ENCODE assay signal across 14 mouse cellular contexts in genomic region chr10:99834905-99835633, GRCm38 (mm10).
A peak's percentile ranks its signal among the peaks of the same experiment; 100 is the strongest.
DNase-seq lines count a peak whose midpoint lies in the region; ATAC-seq lines count a peak whose summit lies in the region.
"Had no signal": no experiment of that assay in that cellular context is flagged by ENCODE, and none has a peak within 500 bp of the region (broad histone marks: within the 10 kb centered on the region; RNA-seq: fewer than 3 reads in every experiment).

No protein-coding gene starts in this region.

- peak; percentile 38 for DNase-seq in forebrain, embryonic 14.5 days (ENCODE audit: low spot score)
- DNase-seq in forebrain, embryonic 10.5 days (ENCODE audit: extremely low spot score, low spot score) = no peak
- peak; percentile 19 to 43 for DNase-seq in layer of hippocampus, postnatal 14 days (ENCODE audit: low spot score in 2 of 2)
- no peak for DNase-seq in layer of hippocampus, adult 8-10 months (ENCODE audit: low spot score in 2 of 2)
- DNase-seq in NIH3T3 (ENCODE audit: low read depth) = peak; percentile 20
- DNase-seq in lung, postnatal 14 days = peak; percentile 17
- no peak for DNase-seq in Muller cell, postnatal 12 days (ENCODE audit: inconsistent ontology term)
- no peak for DNase-seq in heart, postnatal 14 days
- DNase-seq: cerebellum, adult 9-11 months; thymus, adult 2 months had no signal

- no peaks in the 10 kb centered on the region for H3K27me3 ChIP-seq in forebrain, embryonic 14.5 days (replicated peaks; ENCODE audit: control insufficient read depth, insufficient read depth, low read length)
- H3K27me3 ChIP-seq in forebrain, embryonic 10.5 days (ENCODE audit: poor library complexity, severe bottlenecking) = no peaks in the 10 kb centered on the region
- H3K27me3 ChIP-seq: embryonic facial prominence, embryonic 13.5 days; liver, embryonic 15.5 days had no signal

- no peak overlapping the region for H3K4me3 ChIP-seq in forebrain, embryonic 14.5 days (ENCODE audit: low read depth, low read length)
- H3K4me3 ChIP-seq in forebrain, embryonic 10.5 days = no peak overlapping the region
- H3K4me3 ChIP-seq: embryonic facial prominence, embryonic 13.5 days; liver, embryonic 15.5 days had no signal

- WGBS in forebrain, embryonic 14.5 days = 80% methylated on average over 4 of the region's 4 CpGs
- 92% methylated on average over 4 of the region's 4 CpGs for WGBS in forebrain, embryonic 10.5 days

- H3K4me2 ChIP-seq in forebrain, embryonic 14.5 days (ENCODE audit: low read length) = no peak overlapping the region
- H3K4me2 ChIP-seq: embryonic facial prominence, embryonic 13.5 days; liver, embryonic 15.5 days had no signal

- no peaks in the 10 kb centered on the region for H3K9me3 ChIP-seq in forebrain, embryonic 14.5 days (replicated peaks; ENCODE audit: control insufficient read depth, low read length)
- no peaks in the 10 kb centered on the region for H3K9me3 ChIP-seq in forebrain, embryonic 10.5 days
- H3K9me3 ChIP-seq: embryonic facial prominence, embryonic 13.5 days; liver, embryonic 15.5 days had no signal

- 0 out of 2 replicates have a peak, but pooled peaks cover 5% of the 10 kb centered on the region for H3K4me1 ChIP-seq in forebrain, embryonic 14.5 days (ENCODE audit: control insufficient read depth, insufficient read depth, low read length)
- no peaks in the 10 kb centered on the region for H3K4me1 ChIP-seq in forebrain, embryonic 10.5 days
- H3K4me1 ChIP-seq: embryonic facial prominence, embryonic 13.5 days; liver, embryonic 15.5 days had no signal

- intact Hi-C loops in heart, postnatal 14 days (cut with DNase I) = loop anchor here (10.0 kb wide), 1 partner anchor 320 kb away; no protein-coding TSS in a partner anchor

- no peak overlapping the region for H3K9ac ChIP-seq in forebrain, embryonic 14.5 days (ENCODE audit: low read length)
- H3K9ac ChIP-seq: embryonic facial prominence, embryonic 13.5 days; liver, embryonic 15.5 days had no signal

- H3K27ac ChIP-seq in forebrain, embryonic 14.5 days (ENCODE audit: low read depth, low read length) = no peak overlapping the region
- no peak overlapping the region for H3K27ac ChIP-seq in forebrain, embryonic 10.5 days
- H3K27ac ChIP-seq: embryonic facial prominence, embryonic 13.5 days; liver, embryonic 15.5 days had no signal

- no peaks in the 10 kb centered on the region for H3K36me3 ChIP-seq in forebrain, embryonic 14.5 days (ENCODE audit: control insufficient read depth, insufficient read depth, low read length)
- H3K36me3 ChIP-seq in forebrain, embryonic 10.5 days (replicated peaks) = no peaks in the 10 kb centered on the region
- H3K36me3 ChIP-seq: embryonic facial prominence, embryonic 13.5 days; G1E; liver, embryonic 15.5 days had no signal

- peak; percentile 63 for ATAC-seq in forebrain, embryonic 14.5 days
- ATAC-seq: activated CD4-positive, CD25-positive, alpha-beta regulatory T cell, adult 4 months had no signal

Comparison
In these comparisons a context has a peak if more than half of its experiments do, and no peak if none do; other contexts are left out.
1. DNase-seq: peak in forebrain, embryonic 14.5 days (single experiment), layer of hippocampus, postnatal 14 days (2 of 2), NIH3T3 (single experiment) and lung, postnatal 14 days (single experiment); none in forebrain, embryonic 10.5 days (single experiment), layer of hippocampus, adult 8-10 months (0 of 2), Muller cell, postnatal 12 days (single experiment) and heart, postnatal 14 days (0 of 2).